Mouse (Mus musculus) liver, adult 2 months (tissue): ENCODE measurements around the gene Hrh2. TPM values are rescaled to one million over a fixed set of nuclear protein-coding genes. Genes with fewer than 3 reads are reported as not detected.
A peak's percentile ranks its signal among the peaks of the same experiment; 100 is the strongest.

Experiments used
- DNase-seq: peaks from one replicate; pipeline ENCODE4 v3.0.0-alpha.2; 2011; ENCODE audit warnings: low read depth, low spot score; ENCODE audit errors: extremely low read depth
- H3K27ac ChIP-seq: fragments of 200-500 bp; replicated peaks from 2 replicates; pipeline ENCODE4 v1.5.1; 2012; ENCODE audit warnings: low read depth, mild to moderate bottlenecking, control low read depth, inconsistent platforms, low read length; ENCODE audit not compliant: insufficient read depth
- H3K27me3 ChIP-seq: fragments of 200-500 bp; 2 replicates; pipeline ENCODE4 v1.6.1; 2012; ENCODE audit warnings: mild to moderate bottlenecking, moderate library complexity, low read length, inconsistent platforms; ENCODE audit not compliant: control insufficient read depth, insufficient read depth
- H3K36me3 ChIP-seq: fragments of 200-500 bp; 2 replicates; pipeline ENCODE4 v1.6.1; 2012; ENCODE audit warnings: low read length, inconsistent platforms; ENCODE audit not compliant: control insufficient read depth, insufficient read depth
- H3K4me1 ChIP-seq: fragments of 200-500 bp; 2 replicates; pipeline ENCODE4 v1.6.1; 2011; ENCODE audit warnings: low read length; ENCODE audit not compliant: control insufficient read depth, insufficient read depth
- H3K4me3 ChIP-seq: fragments of 200-500 bp; 2 replicates; pipeline ENCODE4 v1.5.1; 2011; ENCODE audit warnings: low read depth, mild to moderate bottlenecking, control low read depth, low read length, moderate library complexity; ENCODE audit not compliant: insufficient read depth
- H3K79me2 ChIP-seq: fragments of 200-500 bp; 2 replicates; pipeline ENCODE4 v1.6.1; 2012; ENCODE audit warnings: inconsistent platforms, mild to moderate bottlenecking, low read length, moderate library complexity; ENCODE audit not compliant: control insufficient read depth, insufficient read depth
- H3K9ac ChIP-seq: fragments of 200-500 bp; 2 replicates; pipeline ENCODE4 v1.6.1; 2012; ENCODE audit warnings: low read depth, mild to moderate bottlenecking, control low read depth, inconsistent platforms, low read length
- CTCF ChIP-seq: fragments of 200-500 bp; IDR thresholded peaks from 2 replicates; pipeline ENCODE4 v1.5.1; 2011; ENCODE audit warnings: low read depth, low read length, control low read depth
- POLR2A ChIP-seq: fragments of 200-500 bp; IDR thresholded peaks from 2 replicates; pipeline ENCODE4 v1.6.1; 2011; ENCODE audit warnings: low read length, control low read depth; ENCODE audit not compliant: insufficient read depth; ENCODE audit errors: extremely low read depth
- WGBS: fragments of 180-500 bp; shearing (Covaris S2); methylation state at CpG from one replicate; pipeline ENCODE4 v1.1.7; 2018; 5-methylcytosine and 5-hydroxymethylcytosine counted together
- polyA plus RNA-seq: library from polyadenylated mRNA; depleted of rRNA; stranded (reverse); fragments of >200 nt; gene quantifications from 2 replicates; pipeline ENCODE4 v1.2.3, GENCODE M21; 2012
- total RNA-seq: library from RNA; depleted of rRNA; stranded (reverse); fragments of >200 nt; gene quantifications from 2 replicates; pipeline ENCODE4 v1.2.3, GENCODE M21; 2014

The Hrh2 gene
- total and polyA plus RNA-seq, 2 experiments, result 0.09 to 0.24 TPM

- Histone ChIP-seq H3K36me3 (no peaks in the 10 kb centered on the region), H3K27ac (no peak overlapping the region), H3K4me3 (no peak overlapping the region), H3K27me3 (no peaks in the 10 kb centered on the region), H3K4me1 (no peaks in the 10 kb centered on the region), H3K9ac (no peak overlapping the region), H3K79me2 (no peaks in the 10 kb centered on the region)
- no peak for DNase-seq
- 58% methylated on average over 7 of the region's 7 CpGs for WGBS
- TF ChIP-seq POLR2A (no peak), CTCF (no peak)
These were observed 3.7 kb upstream of the Hrh2 start for GRCm38 (mm10) chr13:54188190-54188706.

GRCm38 (mm10) chr13:54189896-54190295, 2.0 kb upstream of the Hrh2 start:
- TF ChIP-seq POLR2A (no peak), CTCF (no peak)
- WGBS, result 65% methylated on average over 14 of the region's 14 CpGs
- Histone ChIP-seq H3K4me1 (no peaks in the 10 kb centered on the region), H3K36me3 (no peaks in the 10 kb centered on the region), H3K27ac (no peak overlapping the region), H3K9ac (no peak overlapping the region), H3K79me2 (no peaks in the 10 kb centered on the region), H3K27me3 (no peaks in the 10 kb centered on the region), H3K4me3 (no peak overlapping the region)
- DNase-seq, result peak; percentile 5

- WGBS, result 72% methylated on average over 3 of the region's 3 CpGs
- Histone ChIP-seq H3K27me3 (no peaks in the 10 kb centered on the region), H3K36me3 (no peaks in the 10 kb centered on the region), H3K4me3 (no peak overlapping the region), H3K4me1 (no peaks in the 10 kb centered on the region), H3K27ac (no peak overlapping the region), H3K9ac (no peak overlapping the region), H3K79me2 (no peaks in the 10 kb centered on the region)
- DNase-seq, result no peak
- no peak for TF ChIP-seq POLR2A
- TF ChIP-seq CTCF, result no peak
These were observed 748 bp upstream of the Hrh2 start for GRCm38 (mm10) chr13:54191181-54191580.

GRCm38 (mm10) chr13:54193580-54193979, 1.7 kb downstream of the Hrh2 start:
- WGBS, result 18% methylated on average over 5 of the region's 5 CpGs
- TF ChIP-seq POLR2A, result no peak
- no peak for TF ChIP-seq CTCF
- Histone ChIP-seq H3K36me3 (no peaks in the 10 kb centered on the region), H3K9ac (no peak overlapping the region), H3K79me2 (no peaks in the 10 kb centered on the region), H3K27ac (no peak overlapping the region), H3K27me3 (no peaks in the 10 kb centered on the region), H3K4me3 (no peak overlapping the region), H3K4me1 (no peaks in the 10 kb centered on the region)
- DNase-seq, result no peak

GRCm38 (mm10) chr13:54199000-54199399, 7.1 kb downstream of the Hrh2 start:
- 83% methylated on average over 9 of the region's 9 CpGs for WGBS
- TF ChIP-seq POLR2A, result no peak
- no peak for TF ChIP-seq CTCF

GRCm38 (mm10) chr13:54202458-54202857, 10.5 kb downstream of the Hrh2 start:
- H3K36me3 ChIP-seq, result no peaks in the 10 kb centered on the region
- no peaks in the 10 kb centered on the region for H3K27me3 ChIP-seq
- H3K4me1 ChIP-seq, result no peaks in the 10 kb centered on the region
- no peak for DNase-seq
- WGBS, result 82% methylated on average over 8 of the region's 8 CpGs
- H3K9ac ChIP-seq, result no peak overlapping the region
- TF ChIP-seq CTCF, result no peak
- no peak for TF ChIP-seq POLR2A
- H3K79me2 ChIP-seq, result no peaks in the 10 kb centered on the region
- no peak overlapping the region for H3K27ac ChIP-seq
- no peak overlapping the region for H3K4me3 ChIP-seq

More at GRCm38 (mm10) chr13:54199000-54199399, 7.1 kb downstream of the Hrh2 start:
- H3K27me3 ChIP-seq, result no peaks in the 10 kb centered on the region
- H3K9ac ChIP-seq, result no peak overlapping the region
- no peaks in the 10 kb centered on the region for H3K4me1 ChIP-seq
- no peaks in the 10 kb centered on the region for H3K79me2 ChIP-seq
- no peaks in the 10 kb centered on the region for H3K36me3 ChIP-seq
- no peak overlapping the region for H3K4me3 ChIP-seq
- DNase-seq, result no peak
- no peak overlapping the region for H3K27ac ChIP-seq
